Mouse (Mus musculus): ENCODE measurements around the gene Cabin1. TPM values are rescaled to one million over a fixed set of nuclear protein-coding genes. Genes with fewer than 3 reads are reported as not detected.

Cabin1 gene
- polyA plus RNA-seq, 2 experiments: 32.3 to 42.6 TPM

- no peak for TF ChIP-seq POLR2A (IDR thresholded peaks at IDR 0.05; ENCODE audit: borderline replicate concordance, extremely low read depth, insufficient read depth, insufficient read length)
- no peaks in the 10 kb centered on the region for H3K4me1 ChIP-seq (ENCODE audit: control insufficient read depth, insufficient read depth, low read length)
- 59% methylated on average over 3 of the region's 3 CpGs for WGBS
- no peak overlapping the region for H3K9ac ChIP-seq (ENCODE audit: low read depth, low read length, severe bottlenecking)
- DNase-seq (ENCODE audit: low spot score) (no peak), ATAC-seq (ENCODE audit: low FRiP score, low read depth) (no peak)
- H3K27ac ChIP-seq (replicated peaks; ENCODE audit: low read depth, low read length): no peak overlapping the region
- H3K4me3 ChIP-seq (replicated peaks; ENCODE audit: low read length): no peak overlapping the region
- no peaks in the 10 kb centered on the region for H3K27me3 ChIP-seq (ENCODE audit: control insufficient read depth, insufficient read depth, low read length)
- no peaks in the 10 kb centered on the region for H3K36me3 ChIP-seq (ENCODE audit: control insufficient read depth, insufficient read depth, low read length)
- no peak overlapping the region for H3K4me2 ChIP-seq (replicated peaks; ENCODE audit: low read depth, low read length, severe bottlenecking)
- H3K9me3 ChIP-seq (ENCODE audit: control insufficient read depth, low read length): no peaks in the 10 kb centered on the region
These were observed 143.3 kb downstream of the Cabin1 start for GRCm38 (mm10) chr10:75620818-75621217.

GRCm38 (mm10) chr10:75616044-75616443 lies 148.1 kb downstream of the Cabin1 start:
- no peaks in the 10 kb centered on the region for H3K9me3 ChIP-seq (ENCODE audit: control insufficient read depth, low read length)
- no peaks in the 10 kb centered on the region for H3K4me1 ChIP-seq (ENCODE audit: control insufficient read depth, insufficient read depth, low read length)
- WGBS: 88% methylated on average over 4 of the region's 4 CpGs
- H3K27me3 ChIP-seq (ENCODE audit: control insufficient read depth, insufficient read depth, low read length): no peaks in the 10 kb centered on the region
- no peaks in the 10 kb centered on the region for H3K36me3 ChIP-seq (ENCODE audit: control insufficient read depth, insufficient read depth, low read length)
- H3K4me3 ChIP-seq (replicated peaks; ENCODE audit: low read length): no peak overlapping the region
- no peak overlapping the region for H3K27ac ChIP-seq (replicated peaks; ENCODE audit: low read depth, low read length)
- H3K4me2 ChIP-seq (replicated peaks; ENCODE audit: low read depth, low read length, severe bottlenecking): no peak overlapping the region
- TF ChIP-seq POLR2A (IDR thresholded peaks at IDR 0.05; ENCODE audit: borderline replicate concordance, extremely low read depth, insufficient read depth, insufficient read length): no peak
- no peak for DNase-seq (ENCODE audit: low spot score)
- ATAC-seq (ENCODE audit: low FRiP score, low read depth): no peak
- no peak overlapping the region for H3K9ac ChIP-seq (ENCODE audit: low read depth, low read length, severe bottlenecking)

GRCm38 (mm10) chr10:75610486-75610885 lies 153.7 kb downstream of the Cabin1 start:
- WGBS: 53% methylated on average over 7 of the region's 7 CpGs
- Histone ChIP-seq H3K36me3 (ENCODE audit: control insufficient read depth, insufficient read depth, low read length) (no peaks in the 10 kb centered on the region), H3K4me2 (replicated peaks; ENCODE audit: low read depth, low read length, severe bottlenecking) (no peak overlapping the region)

DNA sequence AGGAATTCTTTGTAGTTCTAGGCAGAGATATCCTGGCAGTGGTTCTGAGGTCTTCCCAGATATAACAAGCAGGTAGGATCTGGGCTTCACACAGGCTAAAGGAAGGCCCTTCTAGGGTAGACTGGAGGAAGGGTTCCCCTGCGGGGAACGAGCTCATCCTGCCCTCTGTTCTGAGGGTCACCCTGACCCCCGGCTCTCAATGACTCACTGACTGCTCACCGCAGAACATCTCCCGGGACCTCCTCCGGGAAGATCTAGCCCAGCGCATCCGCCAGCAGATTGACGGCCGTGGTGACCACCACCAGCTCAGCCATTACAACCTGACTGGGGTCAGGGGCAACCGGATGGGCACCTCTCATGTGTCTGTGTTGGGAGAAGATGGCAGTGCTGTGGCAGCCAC lies 155.2 kb downstream of the Cabin1 start:
- no peak for DNase-seq (ENCODE audit: low spot score)
- no peak overlapping the region for H3K4me2 ChIP-seq (replicated peaks; ENCODE audit: low read depth, low read length, severe bottlenecking)
- no peak overlapping the region for H3K9ac ChIP-seq (ENCODE audit: low read depth, low read length, severe bottlenecking)
- no peaks in the 10 kb centered on the region for H3K4me1 ChIP-seq (ENCODE audit: control insufficient read depth, insufficient read depth, low read length)
- ATAC-seq (ENCODE audit: low FRiP score, low read depth): no peak
- H3K4me3 ChIP-seq (replicated peaks; ENCODE audit: low read length): no peak overlapping the region
- H3K27me3 ChIP-seq (ENCODE audit: control insufficient read depth, insufficient read depth, low read length): no peaks in the 10 kb centered on the region
- no peak for TF ChIP-seq POLR2A (IDR thresholded peaks at IDR 0.05; ENCODE audit: borderline replicate concordance, extremely low read depth, insufficient read depth, insufficient read length)
- no peaks in the 10 kb centered on the region for H3K9me3 ChIP-seq (ENCODE audit: control insufficient read depth, low read length)
- no peak overlapping the region for H3K27ac ChIP-seq (replicated peaks; ENCODE audit: low read depth, low read length)
- WGBS: 81% methylated on average over 11 of the region's 11 CpGs
- H3K36me3 ChIP-seq (ENCODE audit: control insufficient read depth, insufficient read depth, low read length): no peaks in the 10 kb centered on the region

More at GRCm38 (mm10) chr10:75610486-75610885, 153.7 kb downstream of the Cabin1 start:
- no peak overlapping the region for H3K4me3 ChIP-seq (replicated peaks; ENCODE audit: low read length)
- DNase-seq (ENCODE audit: low spot score) (no peak), ATAC-seq (ENCODE audit: low FRiP score, low read depth) (no peak)
- no peaks in the 10 kb centered on the region for H3K4me1 ChIP-seq (ENCODE audit: control insufficient read depth, insufficient read depth, low read length)
- H3K9me3 ChIP-seq (ENCODE audit: control insufficient read depth, low read length): no peaks in the 10 kb centered on the region
- no peak for TF ChIP-seq POLR2A (IDR thresholded peaks at IDR 0.05; ENCODE audit: borderline replicate concordance, extremely low read depth, insufficient read depth, insufficient read length)
- H3K27ac ChIP-seq (replicated peaks; ENCODE audit: low read depth, low read length): no peak overlapping the region
- no peak overlapping the region for H3K9ac ChIP-seq (ENCODE audit: low read depth, low read length, severe bottlenecking)
- H3K27me3 ChIP-seq (ENCODE audit: control insufficient read depth, insufficient read depth, low read length): no peaks in the 10 kb centered on the region

DNA sequence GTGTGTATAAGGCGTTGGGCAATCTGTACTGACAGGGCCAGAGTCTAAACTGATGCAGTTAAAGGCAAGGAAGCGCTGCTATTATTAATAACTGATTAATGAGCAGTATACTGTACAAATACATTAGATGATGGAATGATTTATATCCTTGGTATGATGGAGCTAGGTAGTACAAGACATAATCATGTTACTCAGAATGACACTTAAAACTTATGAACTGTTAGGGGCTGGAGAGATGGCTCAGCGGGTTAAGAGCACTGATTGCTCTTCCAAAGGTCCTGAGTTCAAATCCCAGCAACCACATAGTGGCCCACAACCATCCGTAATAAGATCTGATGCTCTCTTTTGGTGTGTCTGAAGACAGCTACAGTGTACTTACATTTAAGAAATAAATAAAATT lies 156.9 kb downstream of the Cabin1 start:
- TF ChIP-seq POLR2A (IDR thresholded peaks at IDR 0.05; ENCODE audit: borderline replicate concordance, extremely low read depth, insufficient read depth, insufficient read length): no peak

More for the DNA sequence above, 156.9 kb downstream of the Cabin1 start:
- Histone ChIP-seq H3K4me3 (replicated peaks; ENCODE audit: low read length) (no peak overlapping the region), H3K4me2 (replicated peaks; ENCODE audit: low read depth, low read length, severe bottlenecking) (no peak overlapping the region), H3K36me3 (ENCODE audit: control insufficient read depth, insufficient read depth, low read length) (no peaks in the 10 kb centered on the region), H3K27me3 (ENCODE audit: control insufficient read depth, insufficient read depth, low read length) (no peaks in the 10 kb centered on the region), H3K9me3 (ENCODE audit: control insufficient read depth, low read length) (no peaks in the 10 kb centered on the region), H3K27ac (replicated peaks; ENCODE audit: low read depth, low read length) (no peak overlapping the region), H3K9ac (ENCODE audit: low read depth, low read length, severe bottlenecking) (no peak overlapping the region), H3K4me1 (ENCODE audit: control insufficient read depth, insufficient read depth, low read length) (no peaks in the 10 kb centered on the region)
- DNase-seq (ENCODE audit: low spot score) (no peak), ATAC-seq (ENCODE audit: low FRiP score, low read depth) (no peak)
- WGBS: 83% methylated on average over 4 of the region's 4 CpGs
